Mouse (Mus musculus): ENCODE measurements around the gene Olfr1206. TPM values are rescaled to one million over a fixed set of nuclear protein-coding genes. Genes with fewer than 3 reads are reported as not detected.

Gene Olfr1206
- polyA plus RNA-seq (2015; fragmentation: Nextera tagmentation; extraction: Ambion mirVana) = not detected in 2 replicates

- 66% methylated on average over 2 of the region's 2 CpGs for WGBS
- H3K4me3 ChIP-seq (ENCODE audit: low read length) = no peak within 1 kb of the TSS
- no peaks in the 10 kb centered on the region for H3K27me3 ChIP-seq (ENCODE audit: control insufficient read depth, insufficient read depth, low read depth, low read length)
- H3K36me3 ChIP-seq (ENCODE audit: control insufficient read depth, insufficient read depth, low read length) = no peaks in the 10 kb centered on the region
- no peak within 1 kb of the TSS for H3K9ac ChIP-seq (ENCODE audit: low read length)
- no peak for ATAC-seq (ENCODE audit: low read depth)
- no peaks in the 10 kb centered on the region for H3K4me1 ChIP-seq (replicated peaks; ENCODE audit: control insufficient read depth, insufficient read depth, low read length)
- H3K27ac ChIP-seq (ENCODE audit: low read length) = no peak within 1 kb of the TSS
- H3K4me2 ChIP-seq (ENCODE audit: low read depth, low read length) = no peak within 1 kb of the TSS
- peaks cover 4% of the 10 kb centered on the region; the same call in 1 of the 2 replicates for H3K9me3 ChIP-seq (ENCODE audit: control insufficient read depth, low read length)
Observed at GRCm38 (mm10) chr2:88862931-88863330, at the start of gene Olfr1206. Olfr1206 (plus strand) TSS chr2:88863231.

GRCm38 (mm10) chr2:88814196-88814595 lies 48.8 kb upstream of the Olfr1206 start, which contains the start of gene Olfr1202:
Olfr1202 (plus strand) TSS chr2:88814496.
- no peaks in the 10 kb centered on the region for H3K36me3 ChIP-seq (ENCODE audit: control insufficient read depth, insufficient read depth, low read length)
- H3K4me2 ChIP-seq (ENCODE audit: low read depth, low read length) = no peak within 1 kb of the TSS
- no peaks in the 10 kb centered on the region for H3K4me1 ChIP-seq (replicated peaks; ENCODE audit: control insufficient read depth, insufficient read depth, low read length)
- no peak for ATAC-seq (ENCODE audit: low read depth)
- H3K9ac ChIP-seq (ENCODE audit: low read length) = no peak within 1 kb of the TSS
- H3K4me3 ChIP-seq (ENCODE audit: low read length) = no peak within 1 kb of the TSS
- no peaks in the 10 kb centered on the region for H3K27me3 ChIP-seq (ENCODE audit: control insufficient read depth, insufficient read depth, low read depth, low read length)
- 69% methylated on average over 1 of the region's 1 CpGs for WGBS
- H3K9me3 ChIP-seq (ENCODE audit: control insufficient read depth, low read length) = no peaks in the 10 kb centered on the region
- no peak within 1 kb of the TSS for H3K27ac ChIP-seq (ENCODE audit: low read length)

- no peak within 1 kb of the TSS for H3K27ac ChIP-seq (ENCODE audit: low read length)
- no peaks in the 10 kb centered on the region for H3K27me3 ChIP-seq (ENCODE audit: control insufficient read depth, insufficient read depth, low read depth, low read length)
- no peaks in the 10 kb centered on the region for H3K36me3 ChIP-seq (ENCODE audit: control insufficient read depth, insufficient read depth, low read length)
- no peak within 1 kb of the TSS for H3K9ac ChIP-seq (ENCODE audit: low read length)
- H3K4me2 ChIP-seq (ENCODE audit: low read depth, low read length) = no peak within 1 kb of the TSS
- H3K4me3 ChIP-seq (ENCODE audit: low read length) = no peak within 1 kb of the TSS
- no peaks in the 10 kb centered on the region for H3K9me3 ChIP-seq (ENCODE audit: control insufficient read depth, low read length)
- 76% methylated on average over 2 of the region's 2 CpGs for WGBS
- no peaks in the 10 kb centered on the region for H3K4me1 ChIP-seq (replicated peaks; ENCODE audit: control insufficient read depth, insufficient read depth, low read length)
- ATAC-seq (ENCODE audit: low read depth) = no peak
Observed at GRCm38 (mm10) chr2:88829437-88829836, 33.6 kb upstream of the Olfr1206 start, which contains the start of gene Olfr1205. Olfr1205 (plus strand) TSS chr2:88829737.

- no peak overlapping the region for H3K27ac ChIP-seq (ENCODE audit: low read length)
- 27% methylated on average over 2 of the region's 2 CpGs for WGBS
Observed at GRCm38 (mm10) chr2:88838477-88838876, 24.6 kb upstream of the Olfr1206 start.

GRCm38 (mm10) chr2:88848992-88849391 lies 14.0 kb upstream of the Olfr1206 start, which contains the start of gene Olfr1204:
Olfr1204 (plus strand) TSS chr2:88849292.
- Histone ChIP-seq H3K9me3 (ENCODE audit: control insufficient read depth, low read length) (no peaks in the 10 kb centered on the region), H3K4me3 (ENCODE audit: low read length) (no peak within 1 kb of the TSS), H3K27ac (ENCODE audit: low read length) (no peak within 1 kb of the TSS), H3K36me3 (ENCODE audit: control insufficient read depth, insufficient read depth, low read length) (no peaks in the 10 kb centered on the region), H3K4me2 (ENCODE audit: low read depth, low read length) (no peak within 1 kb of the TSS), H3K4me1 (replicated peaks; ENCODE audit: control insufficient read depth, insufficient read depth, low read length) (no peaks in the 10 kb centered on the region), H3K27me3 (ENCODE audit: control insufficient read depth, insufficient read depth, low read depth, low read length) (no peaks in the 10 kb centered on the region), H3K9ac (ENCODE audit: low read length) (no peak within 1 kb of the TSS)
- WGBS = 84% methylated on average over 1 of the region's 1 CpGs
- no peak for ATAC-seq (ENCODE audit: low read depth)

More at GRCm38 (mm10) chr2:88838477-88838876, 24.6 kb upstream of the Olfr1206 start:
- Histone ChIP-seq H3K27me3 (ENCODE audit: control insufficient read depth, insufficient read depth, low read depth, low read length) (no peaks in the 10 kb centered on the region), H3K36me3 (ENCODE audit: control insufficient read depth, insufficient read depth, low read length) (no peaks in the 10 kb centered on the region), H3K4me1 (replicated peaks; ENCODE audit: control insufficient read depth, insufficient read depth, low read length) (no peaks in the 10 kb centered on the region), H3K4me3 (ENCODE audit: low read length) (no peak overlapping the region), H3K9ac (ENCODE audit: low read length) (no peak overlapping the region), H3K4me2 (ENCODE audit: low read depth, low read length) (no peak overlapping the region), H3K9me3 (ENCODE audit: control insufficient read depth, low read length) (no peaks in the 10 kb centered on the region)
- no peak for ATAC-seq (ENCODE audit: low read depth)

GRCm38 (mm10) chr2:88902211-88902610 lies 39.2 kb downstream of the Olfr1206 start, which contains the start of gene Olfr1208:
Olfr1208 (minus strand) TSS chr2:88902311.
- no peak within 1 kb of the TSS for H3K9ac ChIP-seq (ENCODE audit: low read length)
- no peak within 1 kb of the TSS for H3K4me2 ChIP-seq (ENCODE audit: low read depth, low read length)
- H3K27me3 ChIP-seq (ENCODE audit: control insufficient read depth, insufficient read depth, low read depth, low read length) = no peaks in the 10 kb centered on the region
- no peak for ATAC-seq (ENCODE audit: low read depth)
- H3K36me3 ChIP-seq (ENCODE audit: control insufficient read depth, insufficient read depth, low read length) = no peaks in the 10 kb centered on the region
- no peak within 1 kb of the TSS for H3K4me3 ChIP-seq (ENCODE audit: low read length)
- no peaks in the 10 kb centered on the region for H3K9me3 ChIP-seq (ENCODE audit: control insufficient read depth, low read length)
- H3K27ac ChIP-seq (ENCODE audit: low read length) = no peak within 1 kb of the TSS
- no peaks in the 10 kb centered on the region for H3K4me1 ChIP-seq (replicated peaks; ENCODE audit: control insufficient read depth, insufficient read depth, low read length)

- no peak within 1 kb of the TSS for H3K4me2 ChIP-seq (ENCODE audit: low read depth, low read length)
- 81% methylated on average over 3 of the region's 3 CpGs for WGBS
- no peak within 1 kb of the TSS for H3K9ac ChIP-seq (ENCODE audit: low read length)
- ATAC-seq (ENCODE audit: low read depth) = no peak
- no peak within 1 kb of the TSS for H3K4me3 ChIP-seq (ENCODE audit: low read length)
- H3K27ac ChIP-seq (ENCODE audit: low read length) = no peak within 1 kb of the TSS
- H3K4me1 ChIP-seq (replicated peaks; ENCODE audit: control insufficient read depth, insufficient read depth, low read length) = no peaks in the 10 kb centered on the region
- H3K27me3 ChIP-seq (ENCODE audit: control insufficient read depth, insufficient read depth, low read depth, low read length) = no peaks in the 10 kb centered on the region
- H3K9me3 ChIP-seq (ENCODE audit: control insufficient read depth, low read length) = no peaks in the 10 kb centered on the region
- no peaks in the 10 kb centered on the region for H3K36me3 ChIP-seq (ENCODE audit: control insufficient read depth, insufficient read depth, low read length)
Observed at GRCm38 (mm10) chr2:88915057-88915456, 52.0 kb downstream of the Olfr1206 start, which contains the start of gene Olfr1209. Olfr1209 (minus strand) TSS chr2:88915157.

Other genes starting within 250 kb of the Olfr1206 start
- gene Olfr1191-ps1, start 222.7 kb upstream of the Olfr1206 start, polyA plus RNA-seq (2015; fragmentation: Nextera tagmentation; extraction: Ambion mirVana) = not detected in 2 replicates
- not detected in 2 replicates for gene Olfr1192-ps1, start 214.7 kb upstream of the Olfr1206 start, polyA plus RNA-seq (2015; fragmentation: Nextera tagmentation; extraction: Ambion mirVana)
- gene Olfr1193, start 187.6 kb upstream of the Olfr1206 start, polyA plus RNA-seq (2015; fragmentation: Nextera tagmentation; extraction: Ambion mirVana) = not detected in 2 replicates
- not detected in 2 replicates for gene Olfr1195, start 174.0 kb upstream of the Olfr1206 start, polyA plus RNA-seq (2015; fragmentation: Nextera tagmentation; extraction: Ambion mirVana)
- gene Olfr1196, start 158.6 kb upstream of the Olfr1206 start, polyA plus RNA-seq (2015; fragmentation: Nextera tagmentation; extraction: Ambion mirVana) = not detected in 2 replicates
- not detected in 2 replicates for gene Olfr1197, start 130.9 kb upstream of the Olfr1206 start, polyA plus RNA-seq (2015; fragmentation: Nextera tagmentation; extraction: Ambion mirVana)
- not detected in 2 replicates for gene Olfr1198, start 111.9 kb upstream of the Olfr1206 start, polyA plus RNA-seq (2015; fragmentation: Nextera tagmentation; extraction: Ambion mirVana)
- gene Olfr1199, start 102.8 kb upstream of the Olfr1206 start, polyA plus RNA-seq (2015; fragmentation: Nextera tagmentation; extraction: Ambion mirVana) = not detected in 2 replicates
- not detected in 2 replicates for gene Olfr1200, start 92.7 kb upstream of the Olfr1206 start, polyA plus RNA-seq (2015; fragmentation: Nextera tagmentation; extraction: Ambion mirVana)
- not detected in 2 replicates for gene Olfr1201, start 70.2 kb upstream of the Olfr1206 start, polyA plus RNA-seq (2015; fragmentation: Nextera tagmentation; extraction: Ambion mirVana)
- not detected in 2 replicates for gene Olfr1202, start 48.7 kb upstream of the Olfr1206 start, polyA plus RNA-seq (2015; fragmentation: Nextera tagmentation; extraction: Ambion mirVana)
- not detected in 2 replicates for gene Olfr1205, start 33.5 kb upstream of the Olfr1206 start, polyA plus RNA-seq (2015; fragmentation: Nextera tagmentation; extraction: Ambion mirVana)
- not detected in 2 replicates for gene Olfr1204, start 13.9 kb upstream of the Olfr1206 start, polyA plus RNA-seq (2015; fragmentation: Nextera tagmentation; extraction: Ambion mirVana)
- gene Olfr1208, start 39.1 kb downstream of the Olfr1206 start, polyA plus RNA-seq (2015; fragmentation: Nextera tagmentation; extraction: Ambion mirVana) = not detected in 2 replicates
- not detected in 2 replicates for gene Olfr1209, start 51.9 kb downstream of the Olfr1206 start, polyA plus RNA-seq (2015; fragmentation: Nextera tagmentation; extraction: Ambion mirVana)
- gene Olfr1211, start 74.9 kb downstream of the Olfr1206 start, polyA plus RNA-seq (2015; fragmentation: Nextera tagmentation; extraction: Ambion mirVana) = not detected in 2 replicates
- not detected in 2 replicates for gene Olfr1212, start 90.7 kb downstream of the Olfr1206 start, polyA plus RNA-seq (2015; fragmentation: Nextera tagmentation; extraction: Ambion mirVana)
- not detected in 2 replicates for gene Gm13762, start 117.0 kb downstream of the Olfr1206 start, polyA plus RNA-seq (2015; fragmentation: Nextera tagmentation; extraction: Ambion mirVana)
- not detected in 2 replicates for gene Olfr1214, start 129.4 kb downstream of the Olfr1206 start, polyA plus RNA-seq (2015; fragmentation: Nextera tagmentation; extraction: Ambion mirVana)
- not detected in 2 replicates for gene Olfr1215, start 143.7 kb downstream of the Olfr1206 start, polyA plus RNA-seq (2015; fragmentation: Nextera tagmentation; extraction: Ambion mirVana)
- not detected in 2 replicates for gene Olfr1216, start 155.1 kb downstream of the Olfr1206 start, polyA plus RNA-seq (2015; fragmentation: Nextera tagmentation; extraction: Ambion mirVana)
- not detected in 2 replicates for gene Olfr1217, start 168.8 kb downstream of the Olfr1206 start, polyA plus RNA-seq (2015; fragmentation: Nextera tagmentation; extraction: Ambion mirVana)
- gene Olfr1218, start 198.0 kb downstream of the Olfr1206 start, polyA plus RNA-seq (2015; fragmentation: Nextera tagmentation; extraction: Ambion mirVana) = not detected in 2 replicates
- gene Olfr1219, start 220.3 kb downstream of the Olfr1206 start, polyA plus RNA-seq (2015; fragmentation: Nextera tagmentation; extraction: Ambion mirVana) = not detected in 2 replicates
- not detected in 2 replicates for gene Olfr1220, start 243.6 kb downstream of the Olfr1206 start, polyA plus RNA-seq (2015; fragmentation: Nextera tagmentation; extraction: Ambion mirVana)

All from lung, embryonic 16.5 days (tissue).